Mouse (Mus musculus) small intestine, adult 2 months (tissue): ENCODE measurements around the gene Psmc2.

ENCODE experiments used
- CTCF ChIP-seq: fragments of 200-500 bp; IDR thresholded peaks from 2 replicates; pipeline ENCODE4 v1.5.1; 2012; ENCODE audit warnings: low read depth, mild to moderate bottlenecking, control low read depth, inconsistent platforms, low read length, moderate library complexity, mixed read lengths; ENCODE audit not compliant: insufficient replicate concordance, insufficient read length; ENCODE audit errors: extremely low read depth
- POLR2A ChIP-seq: fragments of 200-500 bp; IDR thresholded peaks from 2 replicates; pipeline ENCODE4 v1.6.1; 2012; ENCODE audit warnings: low read depth, mild to moderate bottlenecking, control low read depth, inconsistent platforms, low read length, moderate library complexity

GRCm38 (mm10) chr5:21744651-21745050 is 40.4 kb upstream of the Psmc2 start:
- TF ChIP-seq POLR2A (no peak), CTCF (no peak)
